Mouse (Mus musculus): ENCODE measurements at regions not wholly inside any gene's neighbourhood (a gene's known extent, or its start where the extent isn't known, plus 50 kb on each side); places are given as distances from the start of the nearest gene placed in this dataset.
"Not testable (repeated sequence)": the region's sequence is repeated elsewhere in the genome, so short reads cannot be mapped to it uniquely, and the experiment has no call there.

- 48% methylated on average over 5 of the region's 5 CpGs for WGBS
Observed at GRCm38 (mm10) chr12:107188055-107188454, 300.4 kb upstream of the 3110018I06Rik start.

DNA sequence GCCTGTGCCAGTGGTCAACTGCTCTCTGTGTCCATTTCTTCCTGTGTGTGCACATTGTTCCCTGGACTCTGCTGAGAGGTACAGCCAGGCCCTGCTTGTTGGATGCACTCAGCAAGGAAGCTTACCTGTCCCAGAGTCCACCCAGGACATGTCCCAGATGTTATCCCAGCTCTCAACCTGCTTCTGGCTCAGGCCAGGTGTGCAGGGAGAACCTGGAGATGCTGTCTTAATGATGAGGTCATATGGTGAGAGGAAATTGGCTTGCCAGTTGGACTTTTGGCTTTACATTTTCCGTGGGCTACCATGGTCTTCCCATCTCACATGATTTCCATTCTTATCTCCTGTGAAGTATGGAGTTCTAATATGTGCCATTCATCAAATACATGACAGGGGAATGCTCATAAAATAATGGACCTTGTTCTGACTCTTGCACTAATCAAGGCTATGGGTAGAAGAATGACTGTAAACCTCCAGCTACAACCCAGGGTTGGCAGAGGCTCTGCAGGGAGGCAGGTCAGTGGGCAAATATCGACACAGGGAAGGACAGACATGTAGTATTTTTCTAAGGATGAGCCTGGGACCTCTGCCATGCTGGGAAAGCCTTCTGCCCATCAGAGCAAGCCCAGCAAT lies 289.9 kb upstream of the 3110018I06Rik start:
- WGBS, result 79% methylated on average over 2 of the region's 2 CpGs
- H3K4me1 ChIP-seq (replicated peaks; ENCODE audit: control insufficient read depth, insufficient read depth, low read length), result no peaks in the 10 kb centered on the region
- H3K4me3 ChIP-seq (ENCODE audit: low read length), result no peak overlapping the region
- H3K27ac ChIP-seq (ENCODE audit: low read length), result no peak overlapping the region
- no peaks in the 10 kb centered on the region for H3K9me3 ChIP-seq (ENCODE audit: control insufficient read depth, low read length)
- no peaks in the 10 kb centered on the region for H3K36me3 ChIP-seq (ENCODE audit: control insufficient read depth, insufficient read depth, low read length)
- H3K27me3 ChIP-seq (ENCODE audit: control insufficient read depth, insufficient read depth, low read depth, low read length), result no peaks in the 10 kb centered on the region
- ATAC-seq (ENCODE audit: low read depth), result no peak
- H3K4me2 ChIP-seq (ENCODE audit: low read depth, low read length), result no peak overlapping the region
- no peak overlapping the region for H3K9ac ChIP-seq (ENCODE audit: low read length)

More at GRCm38 (mm10) chr12:107188055-107188454, 300.4 kb upstream of the 3110018I06Rik start:
- Histone ChIP-seq H3K9ac (ENCODE audit: low read length) (no peak overlapping the region), H3K36me3 (ENCODE audit: control insufficient read depth, insufficient read depth, low read length) (no peaks in the 10 kb centered on the region), H3K9me3 (ENCODE audit: control insufficient read depth, low read length) (no peaks in the 10 kb centered on the region), H3K27me3 (ENCODE audit: control insufficient read depth, insufficient read depth, low read depth, low read length) (no peaks in the 10 kb centered on the region), H3K27ac (ENCODE audit: low read length) (no peak overlapping the region), H3K4me2 (ENCODE audit: low read depth, low read length) (no peak overlapping the region), H3K4me3 (ENCODE audit: low read length) (no peak overlapping the region), H3K4me1 (replicated peaks; ENCODE audit: control insufficient read depth, insufficient read depth, low read length) (no peaks in the 10 kb centered on the region)
- ATAC-seq (ENCODE audit: low read depth), result peak; percentile 79

DNA sequence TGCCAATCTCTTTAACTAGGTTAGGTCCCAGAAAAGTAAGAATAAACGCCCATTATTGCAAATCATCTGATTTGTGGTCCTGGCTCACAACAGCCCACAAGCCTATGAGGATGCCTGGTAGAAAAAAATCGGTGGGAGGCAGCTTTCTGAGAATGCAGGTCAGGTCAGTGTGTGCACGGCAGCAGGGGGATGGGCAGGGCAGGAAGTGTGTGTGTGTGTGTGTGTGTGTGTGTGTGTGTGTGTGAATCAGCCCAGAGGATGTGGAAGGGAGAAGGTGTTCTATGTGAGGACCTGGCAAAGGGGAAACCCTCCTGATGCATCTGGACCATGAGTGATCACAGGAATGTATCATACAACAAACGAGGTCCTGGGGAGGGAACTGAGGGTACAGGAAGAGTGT lies 287.5 kb upstream of the 3110018I06Rik start:
- no peak overlapping the region for H3K27ac ChIP-seq (ENCODE audit: low read length)
- no peaks in the 10 kb centered on the region for H3K27me3 ChIP-seq (ENCODE audit: control insufficient read depth, insufficient read depth, low read depth, low read length)
- no peak overlapping the region for H3K4me3 ChIP-seq (ENCODE audit: low read length)
- no peak overlapping the region for H3K4me2 ChIP-seq (ENCODE audit: low read depth, low read length)
- WGBS, result 49% methylated on average over 4 of the region's 4 CpGs
- H3K9ac ChIP-seq (ENCODE audit: low read length), result no peak overlapping the region
- no peaks in the 10 kb centered on the region for H3K4me1 ChIP-seq (replicated peaks; ENCODE audit: control insufficient read depth, insufficient read depth, low read length)
- no peaks in the 10 kb centered on the region for H3K9me3 ChIP-seq (ENCODE audit: control insufficient read depth, low read length)
- ATAC-seq (ENCODE audit: low read depth), result no peak
- H3K36me3 ChIP-seq (ENCODE audit: control insufficient read depth, insufficient read depth, low read length), result no peaks in the 10 kb centered on the region

- ATAC-seq (ENCODE audit: low read depth); H3K9ac ChIP-seq (ENCODE audit: low read length); H3K4me3 ChIP-seq (ENCODE audit: low read length); H3K4me1 ChIP-seq (replicated peaks; ENCODE audit: control insufficient read depth, insufficient read depth, low read length); H3K9me3 ChIP-seq (ENCODE audit: control insufficient read depth, low read length); H3K36me3 ChIP-seq (ENCODE audit: control insufficient read depth, insufficient read depth, low read length); H3K27me3 ChIP-seq (ENCODE audit: control insufficient read depth, insufficient read depth, low read depth, low read length); H3K4me2 ChIP-seq (ENCODE audit: low read depth, low read length); H3K27ac ChIP-seq (ENCODE audit: low read length): not testable (repeated sequence)
- 31% methylated on average over 6 of the region's 6 CpGs for WGBS
Observed at GRCm38 (mm10) chr12:107208826-107209225, 279.6 kb upstream of the 3110018I06Rik start.

- Histone ChIP-seq H3K4me1 (replicated peaks; ENCODE audit: control insufficient read depth, insufficient read depth, low read length) (no peaks in the 10 kb centered on the region), H3K27ac (ENCODE audit: low read length) (no peak overlapping the region), H3K9me3 (ENCODE audit: control insufficient read depth, low read length) (no peaks in the 10 kb centered on the region), H3K4me2 (ENCODE audit: low read depth, low read length) (no peak overlapping the region), H3K9ac (ENCODE audit: low read length) (no peak overlapping the region), H3K27me3 (ENCODE audit: control insufficient read depth, insufficient read depth, low read depth, low read length) (no peaks in the 10 kb centered on the region), H3K4me3 (ENCODE audit: low read length) (no peak overlapping the region), H3K36me3 (ENCODE audit: control insufficient read depth, insufficient read depth, low read length) (no peaks in the 10 kb centered on the region)
- WGBS, result 87% methylated on average over 10 of the region's 10 CpGs
- no peak for ATAC-seq (ENCODE audit: low read depth)
Observed at GRCm38 (mm10) chr12:107212826-107213225, 275.6 kb upstream of the 3110018I06Rik start.

DNA sequence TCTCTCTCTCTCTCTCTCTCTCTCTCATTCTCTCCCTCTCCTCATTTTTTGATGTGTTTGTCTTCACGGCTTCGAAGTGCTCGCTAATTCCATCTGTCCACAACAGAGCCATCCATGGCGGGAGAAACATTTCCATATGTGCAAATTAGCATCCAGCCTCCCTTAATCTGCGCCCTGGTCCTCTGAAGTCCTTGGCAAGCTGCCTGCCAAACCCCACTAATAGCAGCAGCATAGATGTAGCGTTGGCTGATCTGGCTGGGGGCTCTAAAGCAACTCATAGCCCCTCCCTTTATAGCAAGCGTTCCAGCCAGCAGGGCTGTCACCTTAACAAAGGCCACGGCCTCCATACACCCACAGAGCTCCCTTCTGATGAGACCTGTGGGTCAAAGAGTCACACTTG lies 272.3 kb upstream of the 3110018I06Rik start:
- H3K9ac ChIP-seq (ENCODE audit: low read length), result no peak overlapping the region
- H3K36me3 ChIP-seq (ENCODE audit: control insufficient read depth, insufficient read depth, low read length), result no peaks in the 10 kb centered on the region
- no peak overlapping the region for H3K4me3 ChIP-seq (ENCODE audit: low read length)
- no peaks in the 10 kb centered on the region for H3K9me3 ChIP-seq (ENCODE audit: control insufficient read depth, low read length)
- no peaks in the 10 kb centered on the region for H3K27me3 ChIP-seq (ENCODE audit: control insufficient read depth, insufficient read depth, low read depth, low read length)
- 62% methylated on average over 8 of the region's 8 CpGs for WGBS
- 0 out of 2 replicates have a peak, but pooled peaks cover 3% of the 10 kb centered on the region for H3K4me1 ChIP-seq (replicated peaks; ENCODE audit: control insufficient read depth, insufficient read depth, low read length)
- ATAC-seq (ENCODE audit: low read depth), result no peak
- no peak overlapping the region for H3K27ac ChIP-seq (ENCODE audit: low read length)
- no peak overlapping the region for H3K4me2 ChIP-seq (ENCODE audit: low read depth, low read length)

- peak; percentile 36; the same call in 1 of the 2 replicates for ATAC-seq (ENCODE audit: low read depth)
- 55% methylated on average over 7 of the region's 7 CpGs for WGBS
- Histone ChIP-seq H3K9ac (ENCODE audit: low read length) (no peak overlapping the region), H3K9me3 (ENCODE audit: control insufficient read depth, low read length) (no peaks in the 10 kb centered on the region), H3K36me3 (ENCODE audit: control insufficient read depth, insufficient read depth, low read length) (no peaks in the 10 kb centered on the region), H3K27me3 (ENCODE audit: control insufficient read depth, insufficient read depth, low read depth, low read length) (no peaks in the 10 kb centered on the region), H3K4me2 (ENCODE audit: low read depth, low read length) (no peak overlapping the region), H3K4me3 (ENCODE audit: low read length) (no peak overlapping the region), H3K4me1 (replicated peaks; ENCODE audit: control insufficient read depth, insufficient read depth, low read length) (0 out of 2 replicates have a peak, but pooled peaks cover 3% of the 10 kb centered on the region), H3K27ac (ENCODE audit: low read length) (no peak overlapping the region)
Observed at GRCm38 (mm10) chr12:107221276-107221970, 267.0 kb upstream of the 3110018I06Rik start.

DNA sequence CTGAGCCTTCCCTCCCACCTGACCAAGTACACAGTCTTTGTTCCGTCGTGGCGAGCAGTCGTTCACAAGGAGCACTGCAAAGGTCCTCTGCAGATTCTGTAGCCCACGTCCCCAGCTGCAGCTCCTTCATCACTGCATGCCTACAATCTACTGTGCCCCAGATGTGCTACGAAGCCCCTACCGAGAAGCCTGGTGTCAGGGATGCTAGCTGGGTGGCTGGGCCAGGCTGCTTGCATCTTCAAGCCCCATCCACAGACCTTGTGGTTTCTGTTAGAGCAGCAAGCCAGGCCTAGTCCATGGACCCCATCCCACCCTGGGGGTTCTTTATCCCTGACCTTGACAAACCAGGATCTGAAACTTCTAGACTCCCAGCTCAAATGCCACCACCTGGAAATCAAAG lies 266.3 kb upstream of the 3110018I06Rik start:
- H3K27me3 ChIP-seq (ENCODE audit: control insufficient read depth, insufficient read depth, low read depth, low read length), result no peaks in the 10 kb centered on the region

GRCm38 (mm10) chr12:107230097-107230496 lies 258.3 kb upstream of the 3110018I06Rik start:
- H3K36me3 ChIP-seq (ENCODE audit: control insufficient read depth, insufficient read depth, low read length), result no peaks in the 10 kb centered on the region
- no peak overlapping the region for H3K4me2 ChIP-seq (ENCODE audit: low read depth, low read length)
- H3K27ac ChIP-seq (ENCODE audit: low read length), result no peak overlapping the region
- H3K4me1 ChIP-seq (replicated peaks; ENCODE audit: control insufficient read depth, insufficient read depth, low read length), result no peaks in the 10 kb centered on the region
- no peak overlapping the region for H3K9ac ChIP-seq (ENCODE audit: low read length)
- 66% methylated on average over 3 of the region's 3 CpGs for whole genome bisulfite sequencing
- H3K4me3 ChIP-seq (ENCODE audit: low read length), result no peak overlapping the region
- no peaks in the 10 kb centered on the region for H3K27me3 ChIP-seq (ENCODE audit: control insufficient read depth, insufficient read depth, low read depth, low read length)
- peaks cover 5% of the 10 kb centered on the region; the same call in 1 of the 2 replicates for H3K9me3 ChIP-seq (ENCODE audit: control insufficient read depth, low read length)
- no peak for ATAC-seq (ENCODE audit: low read depth)

More for the DNA sequence above, 266.3 kb upstream of the 3110018I06Rik start:
- no peak overlapping the region for H3K27ac ChIP-seq (ENCODE audit: low read length)
- H3K4me1 ChIP-seq (replicated peaks; ENCODE audit: control insufficient read depth, insufficient read depth, low read length), result 0 out of 2 replicates have a peak, but pooled peaks cover 3% of the 10 kb centered on the region
- no peak; the same call in 1 of the 2 replicates for ATAC-seq (ENCODE audit: low read depth)
- 54% methylated on average over 7 of the region's 7 CpGs for WGBS
- H3K4me3 ChIP-seq (ENCODE audit: low read length), result no peak overlapping the region
- no peak overlapping the region for H3K4me2 ChIP-seq (ENCODE audit: low read depth, low read length)
- no peaks in the 10 kb centered on the region for H3K36me3 ChIP-seq (ENCODE audit: control insufficient read depth, insufficient read depth, low read length)
- H3K9me3 ChIP-seq (ENCODE audit: control insufficient read depth, low read length), result peaks cover 4% of the 10 kb centered on the region; the same call in 1 of the 2 replicates
- no peak overlapping the region for H3K9ac ChIP-seq (ENCODE audit: low read length)

Measured in lung, embryonic 16.5 days (tissue).